Mouse (Mus musculus): ENCODE measurements around the gene Cyp4a12b. TPM values are rescaled to one million over a fixed set of nuclear protein-coding genes. Genes with fewer than 3 reads are reported as not detected.

Gene Cyp4a12b
- polyA plus RNA-seq, 1 experiment from 2014 or later: 1.1 TPM

Other genes with a start within 250 kb of the Cyp4a12b start
- not detected in 2 replicates for gene Cyp4a29, start 169.5 kb upstream of the Cyp4a12b start, polyA plus RNA-seq (2015; fragmentation: Nextera tagmentation; extraction: Ambion mirVana)
- gene Cyp4a12a, start 112.6 kb upstream of the Cyp4a12b start, polyA plus RNA-seq (2015; fragmentation: Nextera tagmentation; extraction: Ambion mirVana): 0.12 and 0.29 TPM in 2 replicates
- gene Cyp4a30b, start 41.0 kb downstream of the Cyp4a12b start, polyA plus RNA-seq (2015; fragmentation: Nextera tagmentation; extraction: Ambion mirVana): 1.00 and 1.0 TPM in 2 replicates
- gene Cyp4a14, start 84.5 kb downstream of the Cyp4a12b start, polyA plus RNA-seq (2015; fragmentation: Nextera tagmentation; extraction: Ambion mirVana): 0.40 and 0.47 TPM in 2 replicates
- 3.0 and 3.1 TPM in 2 replicates for gene Cyp4a10, start 106.6 kb downstream of the Cyp4a12b start, polyA plus RNA-seq (2015; fragmentation: Nextera tagmentation; extraction: Ambion mirVana)
- gene Cyp4a31, start 152.0 kb downstream of the Cyp4a12b start, polyA plus RNA-seq (2015; fragmentation: Nextera tagmentation; extraction: Ambion mirVana): 41.3 and 57.4 TPM in 2 replicates
- not detected in 2 replicates for gene Cyp4a32, start 189.3 kb downstream of the Cyp4a12b start, polyA plus RNA-seq (2015; fragmentation: Nextera tagmentation; extraction: Ambion mirVana)
- gene Cyp4b1, start 236.1 kb downstream of the Cyp4a12b start, polyA plus RNA-seq (2015; fragmentation: Nextera tagmentation; extraction: Ambion mirVana): 7.9 and 8.8 TPM in 2 replicates